ENCODE assay signal across 15 mouse cellular contexts in the genomic region with DNA sequence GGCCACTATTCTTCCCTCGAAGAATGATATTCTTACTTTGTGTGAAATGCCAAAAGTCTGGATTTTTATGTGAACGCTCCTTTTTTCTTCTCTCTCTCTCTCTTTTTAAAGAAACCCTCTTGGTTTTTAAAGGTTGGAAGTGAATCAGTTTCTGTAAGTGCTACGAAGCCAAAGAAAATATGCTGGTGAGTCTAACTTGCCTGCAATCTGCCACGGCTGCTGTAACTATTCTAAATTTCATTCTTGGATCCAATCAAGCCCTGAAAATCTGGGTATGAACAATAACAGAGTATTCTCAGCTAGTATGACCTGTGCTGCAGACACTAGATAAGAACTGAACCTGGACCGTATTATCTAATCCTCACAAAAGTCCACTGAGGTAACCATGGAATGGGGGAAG. TPM values are rescaled to one million over a fixed set of nuclear protein-coding genes. Genes with fewer than 3 reads are reported as not detected.
DNase-seq lines count a peak whose midpoint lies in the region; ATAC-seq and TF ChIP-seq lines count a peak whose summit lies in the region.
"Had no signal": no experiment of that assay in that cellular context is flagged by ENCODE, and none has a peak within 500 bp of the region (broad histone marks: within the 10 kb centered on the region; RNA-seq: fewer than 3 reads in every experiment).

No protein-coding gene starts in this region.

- WGBS in cerebellum, adult 2 months: 42% methylated on average over 5 of the region's 5 CpGs
- WGBS in hindbrain, embryonic 15.5 days: 84% methylated on average over 5 of the region's 5 CpGs
- WGBS in hindbrain, embryonic 14.5 days: 89% methylated on average over 5 of the region's 5 CpGs
- WGBS in midbrain, embryonic 16.5 days: 83% methylated on average over 5 of the region's 5 CpGs
- 90% methylated on average over 5 of the region's 5 CpGs for WGBS in midbrain, embryonic 11.5 days

- H3K4me3 ChIP-seq in cerebellum, adult 2 months (replicated peaks; ENCODE audit: insufficient read depth, low read depth, low read length): peak overlapping the region; percentile 13
- H3K4me3 ChIP-seq in hindbrain, embryonic 15.5 days: no peak overlapping the region
- H3K4me3 ChIP-seq in hindbrain, embryonic 14.5 days (replicated peaks; ENCODE audit: low read length): no peak overlapping the region
- no peak overlapping the region for H3K4me3 ChIP-seq in midbrain, embryonic 16.5 days (ENCODE audit: low read depth, low read length)
- no peak overlapping the region for H3K4me3 ChIP-seq in midbrain, embryonic 11.5 days (ENCODE audit: low read depth, low read length)
- H3K4me3 ChIP-seq: embryonic facial prominence, embryonic 12.5 days; limb, embryonic 12.5 days had no signal

- no peaks in the 10 kb centered on the region for H3K27me3 ChIP-seq in cerebellum, adult 2 months (ENCODE audit: control insufficient read depth, insufficient read depth, low read length)
- H3K27me3 ChIP-seq in hindbrain, embryonic 15.5 days: no peaks in the 10 kb centered on the region
- no peaks in the 10 kb centered on the region for H3K27me3 ChIP-seq in hindbrain, embryonic 14.5 days (ENCODE audit: control insufficient read depth, insufficient read depth, low read length)
- H3K27me3 ChIP-seq in midbrain, embryonic 16.5 days (ENCODE audit: control insufficient read depth, insufficient read depth, low read depth, low read length): no peaks in the 10 kb centered on the region
- H3K27me3 ChIP-seq in midbrain, embryonic 11.5 days (ENCODE audit: control insufficient read depth, insufficient read depth, low read length): no peaks in the 10 kb centered on the region
- H3K27me3 ChIP-seq: embryonic facial prominence, embryonic 12.5 days; limb, embryonic 12.5 days had no signal

- 0 out of 2 replicates have a peak overlapping the region, but pooled peaks have one; percentile 20 for H3K27ac ChIP-seq in cerebellum, adult 2 months (ENCODE audit: insufficient read depth, low read length)
- H3K27ac ChIP-seq in hindbrain, embryonic 15.5 days (replicated peaks): 0 out of 2 replicates have a peak overlapping the region, but pooled peaks have one; percentile 37
- H3K27ac ChIP-seq in hindbrain, embryonic 14.5 days: no peak overlapping the region
- 0 out of 2 replicates have a peak overlapping the region, but pooled peaks have one; percentile 10 for H3K27ac ChIP-seq in midbrain, embryonic 16.5 days (ENCODE audit: low read length)
- H3K27ac ChIP-seq in midbrain, embryonic 11.5 days (ENCODE audit: low read depth, low read length): no peak overlapping the region
- H3K27ac ChIP-seq: embryonic facial prominence, embryonic 12.5 days had no signal

- TF ChIP-seq CTCF in cerebellum, adult 2 months (IDR thresholded peaks at IDR 0.05; ENCODE audit: borderline replicate concordance, insufficient read depth, low read depth, low read length): no peak

- H3K9ac ChIP-seq in hindbrain, embryonic 15.5 days: no peak overlapping the region
- no peak overlapping the region for H3K9ac ChIP-seq in hindbrain, embryonic 14.5 days
- H3K9ac ChIP-seq in midbrain, embryonic 16.5 days (ENCODE audit: low read depth, low read length): no peak overlapping the region
- no peak overlapping the region for H3K9ac ChIP-seq in midbrain, embryonic 11.5 days (ENCODE audit: low read length)
- H3K9ac ChIP-seq: embryonic facial prominence, embryonic 12.5 days; limb, embryonic 12.5 days; liver, postnatal 0 days had no signal

- no peak for ATAC-seq in hindbrain, embryonic 15.5 days (ENCODE audit: low FRiP score, low read depth)
- ATAC-seq in hindbrain, embryonic 14.5 days (ENCODE audit: low FRiP score): no peak
- no peak for ATAC-seq in midbrain, embryonic 16.5 days
- ATAC-seq in midbrain, embryonic 11.5 days (ENCODE audit: low FRiP score): no peak
- ATAC-seq: activated CD4-positive, CD25-positive, alpha-beta regulatory T cell, adult 4 months; hindbrain, embryonic 16.5 days; liver, postnatal 0 days had no signal

- no peaks in the 10 kb centered on the region for H3K36me3 ChIP-seq in hindbrain, embryonic 15.5 days
- no peaks in the 10 kb centered on the region for H3K36me3 ChIP-seq in hindbrain, embryonic 14.5 days (replicated peaks; ENCODE audit: control insufficient read depth, insufficient read depth)
- H3K36me3 ChIP-seq in midbrain, embryonic 16.5 days (ENCODE audit: control insufficient read depth, insufficient read depth, low read length): no peaks in the 10 kb centered on the region
- no peaks in the 10 kb centered on the region; the same call in 1 of the 2 replicates for H3K36me3 ChIP-seq in midbrain, embryonic 11.5 days (ENCODE audit: control insufficient read depth, insufficient read depth, low read length)
- H3K36me3 ChIP-seq: embryonic facial prominence, embryonic 12.5 days; limb, embryonic 12.5 days had no signal

- no peak overlapping the region for H3K4me2 ChIP-seq in hindbrain, embryonic 15.5 days
- H3K4me2 ChIP-seq in hindbrain, embryonic 14.5 days (replicated peaks): no peak overlapping the region
- no peak overlapping the region for H3K4me2 ChIP-seq in midbrain, embryonic 16.5 days (ENCODE audit: low read length)
- no peak overlapping the region for H3K4me2 ChIP-seq in midbrain, embryonic 11.5 days
- H3K4me2 ChIP-seq: embryonic facial prominence, embryonic 12.5 days; limb, embryonic 12.5 days had no signal

- no peak for TF ChIP-seq POLR2A in cerebellum, adult 2 months (IDR thresholded peaks at IDR 0.05; ENCODE audit: borderline replicate concordance, insufficient read depth, low read length)

- peaks cover 61% of the 10 kb centered on the region for H3K4me1 ChIP-seq in cerebellum, adult 2 months (ENCODE audit: control insufficient read depth, insufficient read depth, low read length)
- H3K4me1 ChIP-seq in hindbrain, embryonic 15.5 days (replicated peaks): peaks cover 81% of the 10 kb centered on the region
- peaks cover 75% of the 10 kb centered on the region for H3K4me1 ChIP-seq in hindbrain, embryonic 14.5 days (replicated peaks; ENCODE audit: control insufficient read depth, insufficient read depth, low read length)
- peaks cover 61% of the 10 kb centered on the region for H3K4me1 ChIP-seq in midbrain, embryonic 16.5 days (ENCODE audit: control insufficient read depth, insufficient read depth, low read length)
- H3K4me1 ChIP-seq in midbrain, embryonic 11.5 days (ENCODE audit: control insufficient read depth, insufficient read depth, low read length): peaks cover 57% of the 10 kb centered on the region

- no peaks in the 10 kb centered on the region for H3K9me3 ChIP-seq in hindbrain, embryonic 15.5 days
- no peaks in the 10 kb centered on the region for H3K9me3 ChIP-seq in hindbrain, embryonic 14.5 days (ENCODE audit: control insufficient read depth, low read length)
- no peaks in the 10 kb centered on the region for H3K9me3 ChIP-seq in midbrain, embryonic 16.5 days (replicated peaks; ENCODE audit: control insufficient read depth, low read length, poor library complexity, severe bottlenecking)
- no peaks in the 10 kb centered on the region for H3K9me3 ChIP-seq in midbrain, embryonic 11.5 days (ENCODE audit: control insufficient read depth, low read length)
- H3K9me3 ChIP-seq: embryonic facial prominence, embryonic 12.5 days; limb, embryonic 12.5 days had no signal

- no peak for DNase-seq in cerebellum, adult 2 months
- no peak for DNase-seq in cerebellum, postnatal 4 days (ENCODE audit: low spot score in 2 of 2)
- DNase-seq in hindbrain, embryonic 14.5 days (ENCODE audit: low spot score): no peak
- DNase-seq in midbrain, embryonic 11.5 days (ENCODE audit: low spot score, missing footprints): no peak
- no peak for DNase-seq in urinary bladder, postnatal 25 days (ENCODE audit: low spot score)
- no peak for DNase-seq in cerebellum, adult 11-12 months
- DNase-seq: kidney, adult 2 months; kidney, postnatal 4 days; liver, postnatal 0 days had no signal

RNA-seq across cellular contexts. Expression of gene Srgap3, which starts 21.1 kb away (rescaled TPM):
- 99.2 and 101 TPM in 2 replicates for polyA plus RNA-seq in cerebellum, adult 2 months (2012; rRNA removed)
- polyA plus RNA-seq in hindbrain, embryonic 15.5 days (2015; fragmentation: Nextera tagmentation; extraction: Ambion mirVana): 30.5 and 36.8 TPM in 2 replicates
- 49.9 and 50.7 TPM in 2 replicates for polyA plus RNA-seq in hindbrain, embryonic 14.5 days (2014; fragmentation: Nextera tagmentation; extraction: Ambion mirVana)
- 37.4 and 38.6 TPM in 2 replicates for polyA plus RNA-seq in midbrain, embryonic 16.5 days (2015; fragmentation: Nextera tagmentation; extraction: Ambion mirVana)
- polyA plus RNA-seq in midbrain, embryonic 11.5 days (2014; fragmentation: Nextera tagmentation; extraction: Ambion mirVana): 48.9 and 54.9 TPM in 2 replicates

Comparison
In these comparisons a context has a peak if more than half of its experiments do, and no peak if none do; other contexts are left out.
1. H3K27ac ChIP-seq: peak in cerebellum, adult 2 months (single experiment), hindbrain, embryonic 15.5 days (single experiment) and midbrain, embryonic 16.5 days (single experiment); none in hindbrain, embryonic 14.5 days (single experiment) and midbrain, embryonic 11.5 days (single experiment).